Mouse (Mus musculus) induced T-regulatory cell, adult 2 months (primary cell): ENCODE measurements around the gene Nudt1.

Experiments used
- DNase-seq: peaks from one replicate; pipeline ENCODE4 v3.0.0-alpha.2; 2012; ENCODE audit warnings: low read depth

Nudt1 gene

DNA sequence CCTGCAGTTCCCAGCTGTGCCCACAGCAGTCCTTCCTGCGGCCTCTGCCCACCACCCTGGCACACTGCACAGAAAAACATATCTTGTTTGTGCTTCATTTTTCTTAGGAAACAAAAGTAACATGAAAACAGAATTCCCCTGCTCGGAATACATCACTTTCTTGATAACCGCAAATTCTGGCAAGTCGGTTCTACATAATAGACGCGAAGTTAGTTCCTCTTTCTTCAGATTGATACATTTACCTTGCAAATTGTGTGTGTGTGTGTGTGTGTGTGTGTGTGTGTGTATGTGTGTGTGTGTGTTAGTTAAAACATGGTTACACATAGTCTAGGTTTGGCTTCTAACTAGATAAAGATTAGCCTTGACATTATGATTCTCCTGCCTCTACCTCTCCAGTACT lies 61.2 kb downstream of the Nudt1 start:
- DNase-seq = no peak

DNA sequence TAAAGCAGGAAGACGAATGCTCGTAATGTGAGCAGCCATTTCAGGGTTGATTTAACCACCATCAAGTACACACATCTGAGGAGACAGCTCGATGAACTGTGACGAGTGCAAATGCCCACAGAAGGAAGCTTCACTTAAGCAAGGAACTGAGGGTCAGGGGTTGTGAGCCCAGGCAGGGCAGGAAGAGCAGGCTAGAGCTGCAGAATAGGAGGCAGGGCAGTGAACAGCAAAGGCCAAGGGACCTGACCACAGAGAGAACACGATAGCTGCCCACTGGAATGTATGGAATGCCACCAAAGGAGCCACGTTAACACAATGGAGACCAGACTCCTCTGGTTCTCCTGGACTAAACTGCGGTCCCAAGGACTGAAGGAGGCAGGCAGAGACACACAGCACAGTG lies 62.1 kb downstream of the Nudt1 start:
- no peak for DNase-seq

DNA sequence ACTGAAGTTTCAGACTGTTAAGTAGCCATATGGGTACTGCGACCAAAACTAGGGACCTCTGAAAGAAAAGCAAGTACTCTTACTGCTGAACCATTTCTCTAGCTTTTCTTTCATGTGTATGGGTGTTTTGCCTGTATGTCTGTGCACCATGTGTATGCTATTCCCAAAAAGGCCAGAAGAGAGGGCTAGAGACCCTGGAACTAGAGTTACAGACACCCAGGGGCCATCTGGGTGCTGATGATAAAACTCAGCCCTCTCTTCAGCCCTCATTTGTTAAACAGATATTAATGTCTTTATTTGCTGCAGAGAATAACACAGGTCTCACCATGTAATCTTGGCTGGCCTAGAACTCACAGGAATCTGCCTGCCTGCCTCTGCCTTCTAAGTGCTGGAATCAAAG lies 63.0 kb downstream of the Nudt1 start:
- DNase-seq = no peak

DNA sequence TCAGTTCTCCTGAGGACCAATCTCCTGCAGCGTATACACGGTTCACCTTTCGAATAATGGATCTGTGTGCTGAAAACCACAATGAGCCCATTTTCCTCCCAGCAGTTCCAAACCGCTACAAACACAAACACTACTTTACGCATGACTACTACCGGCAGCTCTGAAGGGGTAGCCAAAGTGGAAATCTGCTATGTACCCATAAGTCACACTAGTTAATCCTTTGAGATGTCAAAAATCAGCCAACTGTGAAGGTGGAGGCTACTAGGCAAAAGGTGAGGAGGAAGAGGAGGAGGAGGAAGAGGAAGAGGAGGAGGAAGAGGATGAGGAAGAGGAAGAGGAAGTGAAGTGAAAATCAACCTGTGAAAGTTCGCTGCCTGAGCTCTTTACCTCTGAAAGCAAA lies 65.8 kb downstream of the Nudt1 start:
- no peak for DNase-seq
